Mouse (Mus musculus) activated CD4-positive, CD25-positive, alpha-beta regulatory T cell, adult 4 months (primary cell): Measurements from ENCODE around the gene Large1. TPM values are rescaled to one million over a fixed set of nuclear protein-coding genes. Genes with fewer than 3 reads are reported as not detected.
A peak's percentile ranks its signal among the peaks of the same experiment; 100 is the strongest.
"Not testable (repeated sequence)": the region's sequence is repeated elsewhere in the genome, so short reads cannot be mapped to it uniquely, and the experiment has no call there.

Experiments
- ATAC-seq: one replicate; pipeline ENCODE4 v1.8.0; 2017
- polyA plus RNA-seq, 2 experiments: library from polyadenylated mRNA; unstranded; fragments of 100-300 nt; shearing (Covaris generic); gene quantifications; one replicate each; pipeline ENCODE4 v1.2.1; 2017

Gene Large1
- under 1 TPM; 0.17 to 0.30 TPM for polyA plus RNA-seq

DNA sequence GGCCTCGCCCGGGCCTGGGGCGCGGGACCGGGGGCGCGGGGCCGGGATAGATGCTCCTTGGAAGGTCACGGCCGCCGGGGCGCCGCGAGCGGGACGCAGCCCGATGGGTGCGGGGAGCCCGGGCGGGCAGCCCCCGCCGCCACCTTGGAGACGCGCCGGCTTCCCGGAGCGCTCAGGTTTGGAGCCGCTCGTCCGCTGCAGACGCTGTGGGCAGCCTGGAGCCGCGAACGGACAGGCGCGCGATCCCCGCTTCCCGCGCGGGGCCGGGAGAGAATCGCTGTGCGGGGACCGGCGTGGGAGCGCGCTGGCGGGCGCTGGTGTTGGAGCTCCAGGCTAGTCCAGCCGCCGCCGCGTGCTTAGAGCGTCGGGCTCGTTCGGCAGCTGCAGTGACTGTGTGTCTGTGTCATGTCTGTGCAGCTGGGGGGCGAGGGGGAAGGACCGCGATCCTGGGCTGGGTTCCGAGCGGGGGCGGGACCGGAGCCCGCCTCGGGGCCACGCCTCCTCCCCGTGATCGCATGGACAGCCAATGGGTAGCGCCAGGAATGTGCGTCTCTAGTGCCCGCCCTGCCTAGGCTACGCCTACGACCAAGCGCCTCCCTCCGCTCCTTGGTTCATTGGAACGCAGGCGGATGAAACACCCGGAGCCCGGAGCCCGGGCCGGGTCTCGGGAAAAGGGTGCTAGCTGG, at the start of gene Large1:
Gene Large1 (minus strand): TSS at position 433 of the 686 bp plus-strand sequence.
- ATAC-seq = peak; percentile 95

- no peak for ATAC-seq
These were observed 47.0 kb upstream of the Large1 start for GRCm38 (mm10) chr8:73400343-73400742.

- ATAC-seq = not testable (repeated sequence)
These were observed 19.7 kb upstream of the Large1 start for GRCm38 (mm10) chr8:73373001-73373400.

- ATAC-seq = no peak
These were observed 2.6 kb upstream of the Large1 start for GRCm38 (mm10) chr8:73355979-73356378.

- no peak for ATAC-seq
These were observed 1.0 kb upstream of the Large1 start for GRCm38 (mm10) chr8:73354201-73354881.

GRCm38 (mm10) chr8:73353794-73354179, 447 bp upstream of the Large1 start:
- ATAC-seq = no peak

- no peak for ATAC-seq
These were observed 836 bp downstream of the Large1 start for GRCm38 (mm10) chr8:73352301-73353107.

- no peak for ATAC-seq
These were observed 3.0 kb downstream of the Large1 start for GRCm38 (mm10) chr8:73350366-73350765.

DNA sequence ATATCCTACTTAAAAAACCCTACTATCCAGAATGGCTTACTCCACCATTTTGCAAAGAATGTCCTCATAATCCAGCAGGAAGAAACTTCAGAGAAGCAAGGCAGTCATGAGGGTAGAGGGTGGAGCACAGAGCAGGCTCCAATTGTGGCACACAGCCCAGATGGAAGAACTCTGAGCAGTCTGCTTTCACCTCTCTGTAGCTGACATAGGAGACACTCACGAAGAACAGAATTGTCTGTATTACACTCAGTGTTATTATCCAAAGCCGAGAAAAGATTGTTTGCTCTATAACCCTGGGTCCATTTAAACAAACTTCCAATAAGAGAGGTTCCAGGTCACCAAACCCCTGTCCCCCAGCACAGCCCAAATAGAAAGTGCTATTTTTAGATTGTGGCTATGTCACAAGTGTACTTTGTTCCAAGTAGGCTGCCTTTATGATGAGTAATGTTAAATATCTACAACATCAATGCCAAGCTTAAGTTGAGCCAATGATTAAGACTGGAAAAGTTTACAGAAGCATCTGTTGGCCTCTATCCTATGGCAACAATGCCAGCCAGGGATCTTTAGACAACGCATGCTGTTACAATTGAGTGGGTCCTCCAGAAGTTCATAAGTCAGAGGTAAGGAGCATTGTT, 10.5 kb downstream of the Large1 start:
- ATAC-seq = no peak

GRCm38 (mm10) chr8:73336845-73337244, 16.5 kb downstream of the Large1 start:
- ATAC-seq = no peak

DNA sequence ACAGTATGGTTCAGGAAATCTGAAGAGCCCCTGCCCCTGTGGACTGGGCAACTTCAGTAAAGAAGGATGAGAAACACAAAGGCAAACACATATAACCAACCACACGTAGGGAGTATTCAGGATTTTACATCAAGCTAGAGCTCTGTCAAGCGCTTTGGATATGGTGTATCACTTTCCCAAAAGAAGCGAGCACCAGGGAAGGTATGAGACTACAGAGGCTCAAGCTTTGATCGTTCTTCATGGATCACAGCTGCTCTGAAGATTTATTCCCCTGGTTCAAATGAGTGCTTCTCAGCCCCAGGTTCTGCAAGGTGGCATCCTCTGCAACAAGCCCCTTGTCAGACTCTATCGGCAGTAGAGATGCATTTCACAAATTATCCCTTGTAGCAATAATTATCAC, 24.2 kb downstream of the Large1 start:
- ATAC-seq = no peak

GRCm38 (mm10) chr8:73328056-73328455, 25.3 kb downstream of the Large1 start:
- no peak for ATAC-seq

DNA sequence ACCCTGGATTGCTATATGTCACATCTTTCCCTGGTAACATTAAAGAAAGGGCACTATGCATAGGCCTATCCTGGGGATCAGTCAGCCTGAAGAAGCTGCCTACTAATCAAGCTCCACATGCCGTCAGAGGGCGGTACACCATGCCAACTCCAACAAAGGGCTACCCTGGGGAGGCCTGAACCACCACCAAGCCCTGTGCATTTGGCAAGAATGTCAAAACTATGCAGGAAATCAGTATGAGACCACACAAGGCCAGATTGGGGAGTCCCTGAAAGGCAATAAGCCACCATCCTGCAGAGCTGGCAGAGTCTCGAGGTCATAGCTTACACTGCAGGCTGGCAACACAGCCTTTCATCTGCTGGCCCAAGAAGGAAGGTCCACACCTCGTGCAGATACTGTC, 28.7 kb downstream of the Large1 start:
- ATAC-seq = no peak

DNA sequence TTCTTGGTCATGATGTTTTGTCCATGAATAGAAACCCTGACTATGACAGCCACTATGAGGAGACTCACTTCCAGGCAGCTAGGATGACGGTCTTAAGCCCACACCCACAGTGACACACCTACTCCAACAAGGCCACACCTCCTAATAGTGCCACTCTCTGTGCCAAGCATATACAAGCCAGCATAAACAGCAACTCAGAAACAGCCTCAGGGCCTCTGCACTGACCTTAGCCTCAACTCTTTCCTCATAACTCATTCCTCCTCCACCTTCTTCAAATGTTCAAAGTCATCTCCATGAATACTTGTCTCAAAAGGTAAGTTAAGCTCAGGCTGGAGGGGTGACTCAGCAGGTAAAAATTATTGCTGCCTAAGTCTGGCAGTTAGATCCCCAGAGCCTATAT, 29.7 kb downstream of the Large1 start:
- no peak for ATAC-seq

DNA sequence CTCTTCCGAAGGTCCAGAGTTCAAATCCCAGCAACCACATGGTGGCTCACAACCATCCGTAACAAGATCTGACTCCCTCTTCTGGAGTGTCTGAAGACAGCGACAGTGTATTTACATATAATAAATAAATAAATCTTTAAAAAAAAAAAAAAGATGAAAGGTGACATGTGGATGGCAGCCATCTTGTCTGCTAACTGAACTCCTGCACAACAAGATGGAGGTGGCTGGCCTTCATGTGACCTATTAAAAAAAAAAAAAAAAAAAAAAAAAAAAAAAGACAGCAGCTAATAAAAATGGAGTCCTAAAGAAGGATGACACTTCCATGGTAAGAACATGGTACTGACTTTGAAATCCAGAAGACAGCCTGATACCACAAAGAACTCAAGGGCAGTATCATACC, 33.8 kb downstream of the Large1 start:
- ATAC-seq = peak; percentile 59

- ATAC-seq = no peak
These were observed 39.4 kb downstream of the Large1 start for GRCm38 (mm10) chr8:73313911-73314310.

DNA sequence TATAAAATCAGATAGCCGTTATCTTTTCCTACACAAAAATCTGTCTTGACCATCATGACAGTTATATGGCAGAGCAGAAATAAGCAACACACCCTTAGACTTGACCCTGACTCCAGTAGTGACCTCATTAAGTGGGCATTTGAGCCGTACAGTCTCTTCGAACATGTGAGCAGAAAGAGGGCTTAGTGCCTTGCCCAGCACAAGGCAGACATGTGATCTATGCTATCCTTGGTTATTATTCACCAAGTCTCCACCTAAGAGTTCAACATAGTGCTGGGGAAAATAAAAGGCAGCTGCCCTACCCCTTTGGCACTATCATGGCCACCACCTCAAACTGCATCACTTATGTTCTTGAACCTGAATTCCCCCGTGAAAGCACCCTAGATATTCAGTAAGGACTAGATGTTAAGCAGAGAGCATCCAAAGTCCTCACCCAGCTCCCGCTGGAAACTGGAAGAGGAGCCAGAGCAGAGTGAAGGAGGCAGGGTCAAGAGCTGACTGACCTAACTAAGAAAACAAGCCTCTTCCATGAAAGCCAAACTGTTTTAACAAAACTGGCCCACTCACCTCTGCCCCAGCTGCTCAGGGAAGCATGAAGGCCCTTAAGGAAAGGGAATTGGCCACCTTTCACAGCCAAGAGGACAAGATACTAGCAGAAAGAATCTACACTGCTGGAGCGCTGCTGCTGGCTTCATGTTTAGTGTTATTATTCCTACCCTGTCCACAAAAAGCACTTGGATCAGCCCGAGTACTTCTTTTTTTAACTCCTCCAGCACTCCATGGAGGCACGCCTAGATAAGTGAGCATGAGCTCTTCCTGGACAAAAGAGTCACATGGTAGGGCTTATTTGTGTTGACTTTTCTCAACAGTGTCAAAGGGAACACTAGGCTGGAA, 40.4 kb downstream of the Large1 start:
- no peak for ATAC-seq

DNA sequence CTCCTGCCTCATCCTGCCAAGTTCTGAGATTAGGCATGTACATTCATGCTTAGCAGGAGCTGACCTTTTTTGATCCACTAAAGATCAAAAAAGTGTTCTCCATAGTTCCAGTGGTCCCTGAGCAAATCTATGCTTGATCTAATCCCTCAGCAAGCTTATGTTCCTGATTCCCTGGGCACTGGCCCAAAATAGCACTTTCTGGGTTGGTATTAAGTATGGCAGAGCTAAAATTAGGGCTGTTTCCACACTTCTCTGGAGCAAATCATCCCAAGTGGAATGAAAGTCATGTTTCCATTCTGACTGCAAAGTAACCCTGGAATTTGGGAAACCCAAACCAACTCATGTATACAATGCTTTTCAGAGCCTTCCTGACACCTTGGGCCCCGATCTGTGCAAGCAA, 42.9 kb downstream of the Large1 start:
- ATAC-seq = no peak

DNA sequence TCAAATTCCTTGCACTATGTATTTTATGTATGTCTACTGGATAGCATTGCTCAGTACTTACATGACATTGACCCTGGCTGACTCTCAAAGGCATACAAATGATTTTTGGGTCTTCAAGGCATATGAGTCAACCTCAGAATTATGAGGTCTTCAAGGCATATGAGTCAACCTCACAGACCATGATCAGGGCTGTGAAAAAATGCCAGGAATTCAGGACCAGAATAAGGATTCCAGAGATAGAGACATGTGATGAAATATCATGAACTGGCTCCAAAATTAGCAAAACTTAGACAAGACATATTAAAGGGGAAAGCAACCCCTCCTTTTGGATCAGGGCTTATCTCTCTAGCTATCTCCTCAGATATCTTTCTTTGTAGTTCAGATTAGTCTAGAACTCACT, 43.3 kb downstream of the Large1 start:
- no peak for ATAC-seq

- ATAC-seq = no peak
These were observed 49.4 kb downstream of the Large1 start for GRCm38 (mm10) chr8:73303907-73304306.

- ATAC-seq = no peak
These were observed 50.4 kb downstream of the Large1 start for GRCm38 (mm10) chr8:73302947-73303346.

DNA sequence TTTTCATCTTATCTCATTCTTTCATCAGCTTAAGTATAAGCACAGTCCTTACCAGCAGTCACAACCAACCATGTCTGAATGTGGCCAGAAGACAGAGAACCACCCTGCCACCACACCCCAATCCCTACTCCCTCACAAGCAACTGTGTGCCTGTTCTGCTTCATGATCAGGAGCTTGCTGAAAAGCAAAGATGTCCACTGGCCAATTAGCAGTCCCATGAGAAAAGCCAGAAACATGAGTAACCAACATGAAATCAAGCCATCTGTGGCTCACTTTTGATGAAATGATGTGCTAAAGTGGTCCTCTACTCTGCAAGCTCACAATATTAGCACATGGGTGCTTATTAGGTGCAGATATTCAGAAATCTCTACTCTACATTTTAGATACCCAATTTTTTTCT, 57.8 kb downstream of the Large1 start:
- ATAC-seq = no peak
